Mouse (Mus musculus) forebrain, embryonic 14.5 days (tissue): ENCODE measurements around the gene Evc. TPM values are rescaled to one million over a fixed set of nuclear protein-coding genes. Genes with fewer than 3 reads are reported as not detected.
A peak's percentile ranks its signal among the peaks of the same experiment; 100 is the strongest.

ENCODE experiments used
- ATAC-seq: fragments of 200-750 bp; cut with Nextera tagmentation; 2 replicates; pipeline ENCODE4 v1.8.0; 2017; ENCODE audit warnings: mild to moderate bottlenecking, moderate library complexity
- DNase-seq: peaks from one replicate; pipeline ENCODE4 v3.0.0-alpha.2; 2015; ENCODE audit warnings: low spot score
- H3K27ac ChIP-seq: fragments of 300-500 bp; sonication (generic); 2 replicates; pipeline ENCODE4 v1.5.1; 2014; ENCODE audit warnings: low read depth, mild to moderate bottlenecking, control low read depth, low read length, moderate library complexity
- H3K27me3 ChIP-seq: fragments of 300-500 bp; sonication (generic); replicated peaks from 2 replicates; pipeline ENCODE4 v1.6.1; 2014; ENCODE audit warnings: low read length, control low read depth, mixed read lengths; ENCODE audit not compliant: control insufficient read depth, insufficient read depth
- H3K36me3 ChIP-seq: fragments of 300-500 bp; sonication (generic); 2 replicates; pipeline ENCODE4 v1.6.1; 2014; ENCODE audit warnings: low read length, control low read depth; ENCODE audit not compliant: control insufficient read depth, insufficient read depth
- H3K4me1 ChIP-seq: fragments of 300-500 bp; sonication (generic); 2 replicates; pipeline ENCODE4 v1.6.1; 2014; ENCODE audit warnings: antibody characterized with exemption, low read length, control low read depth; ENCODE audit not compliant: control insufficient read depth, insufficient read depth
- H3K4me2 ChIP-seq: fragments of 300-500 bp; sonication (generic); 2 replicates; pipeline ENCODE4 v1.6.1; 2014; ENCODE audit warnings: mild to moderate bottlenecking, control low read depth, low read length
- H3K4me3 ChIP-seq: fragments of 300-500 bp; sonication (generic); 2 replicates; pipeline ENCODE4 v1.5.1; 2014; ENCODE audit warnings: low read depth, low read length, control low read depth
- H3K9ac ChIP-seq: fragments of 300-500 bp; sonication (generic); 2 replicates; pipeline ENCODE4 v1.6.1; 2014; ENCODE audit warnings: mild to moderate bottlenecking, low read length, control low read depth, moderate library complexity
- H3K9me3 ChIP-seq: fragments of 300-500 bp; sonication (generic); replicated peaks from 2 replicates; pipeline ENCODE4 v1.6.1; 2016; ENCODE audit warnings: low read length, control low read depth, mixed read lengths; ENCODE audit not compliant: control insufficient read depth
- WGBS: fragments of 180-500 bp; shearing (Covaris S2); extraction: QIAGEN DNeasy Blood & Tissue Kit; methylation state at CpG from one replicate; pipeline ENCODE4 v1.1.7; 2014; 5-methylcytosine and 5-hydroxymethylcytosine counted together
- polyA plus RNA-seq: library from polyadenylated mRNA; unstranded; fragments of >200 nt; fragmentation: Nextera tagmentation; extraction: Ambion mirVana; gene quantifications from 2 replicates; pipeline ENCODE4 v1.2.1, GENCODE M21; 2014

Gene Evc
- polyA plus RNA-seq, 1 experiment from 2014 or later, result 4.3 TPM

- H3K9me3 ChIP-seq, result no peaks in the 10 kb centered on the region
- no peak overlapping the region for H3K27ac ChIP-seq
- H3K9ac ChIP-seq, result no peak overlapping the region
- no peak overlapping the region for H3K4me3 ChIP-seq
- no peaks in the 10 kb centered on the region for H3K27me3 ChIP-seq
- H3K4me1 ChIP-seq, result no peaks in the 10 kb centered on the region
- no peak overlapping the region for H3K4me2 ChIP-seq
- peak; percentile 42 for ATAC-seq
- peak; percentile 79 for DNase-seq
- peaks cover 83% of the 10 kb centered on the region for H3K36me3 ChIP-seq
- WGBS, result 18% methylated on average over 3 of the region's 3 CpGs
Observed at GRCm38 (mm10) chr5:37289236-37289635, 47.5 kb downstream of the Evc start.

GRCm38 (mm10) chr5:37288374-37288773 lies 48.3 kb downstream of the Evc start:
- Histone ChIP-seq H3K36me3 (peaks cover 91% of the 10 kb centered on the region), H3K9me3 (no peaks in the 10 kb centered on the region), H3K27me3 (no peaks in the 10 kb centered on the region), H3K4me3 (no peak overlapping the region), H3K4me2 (no peak overlapping the region), H3K27ac (no peak overlapping the region), H3K4me1 (no peaks in the 10 kb centered on the region), H3K9ac (no peak overlapping the region)
- ATAC-seq, result peak; percentile 45; the same call in 1 of the 2 replicates
- 75% methylated on average over 3 of the region's 3 CpGs for WGBS
- peak; percentile 62 for DNase-seq

GRCm38 (mm10) chr5:37281021-37281420 lies 55.7 kb downstream of the Evc start:
- Histone ChIP-seq H3K36me3 (peaks cover 91% of the 10 kb centered on the region), H3K9ac (no peak overlapping the region), H3K9me3 (no peaks in the 10 kb centered on the region), H3K27ac (no peak overlapping the region), H3K4me2 (no peak overlapping the region), H3K4me3 (no peak overlapping the region), H3K27me3 (no peaks in the 10 kb centered on the region), H3K4me1 (no peaks in the 10 kb centered on the region)
- DNase-seq (no peak), ATAC-seq (no peak)
- WGBS, result 94% methylated on average over 11 of the region's 11 CpGs

- 86% methylated on average over 6 of the region's 6 CpGs for WGBS
- no peaks in the 10 kb centered on the region for H3K4me1 ChIP-seq
- no peaks in the 10 kb centered on the region for H3K27me3 ChIP-seq
- no peaks in the 10 kb centered on the region for H3K9me3 ChIP-seq
- H3K9ac ChIP-seq, result no peak overlapping the region
- DNase-seq, result no peak
- H3K36me3 ChIP-seq, result peaks cover 34% of the 10 kb centered on the region
- no peak overlapping the region for H3K4me2 ChIP-seq
- ATAC-seq, result no peak
- no peak overlapping the region for H3K4me3 ChIP-seq
- no peak overlapping the region for H3K27ac ChIP-seq
Observed at GRCm38 (mm10) chr5:37263816-37264215, 72.9 kb downstream of the Evc start.

- H3K4me2 ChIP-seq, result no peak overlapping the region
- H3K36me3 ChIP-seq, result peaks cover 16% of the 10 kb centered on the region
- H3K27ac ChIP-seq, result no peak overlapping the region
- H3K4me3 ChIP-seq, result no peak overlapping the region
- no peaks in the 10 kb centered on the region for H3K9me3 ChIP-seq
- no peaks in the 10 kb centered on the region for H3K27me3 ChIP-seq
- WGBS, result 62% methylated on average over 5 of the region's 5 CpGs
- ATAC-seq (peak; percentile 57), DNase-seq (peak; percentile 47)
- H3K9ac ChIP-seq, result no peak overlapping the region
- peaks cover 11% of the 10 kb centered on the region for H3K4me1 ChIP-seq
Observed at GRCm38 (mm10) chr5:37261734-37262133, 75.0 kb downstream of the Evc start.

- Histone ChIP-seq H3K4me2 (no peak overlapping the region), H3K36me3 (peaks cover 12% of the 10 kb centered on the region; the same call in 1 of the 2 replicates), H3K4me3 (no peak overlapping the region), H3K9ac (no peak overlapping the region), H3K9me3 (no peaks in the 10 kb centered on the region), H3K27me3 (no peaks in the 10 kb centered on the region), H3K27ac (0 out of 2 replicates have a peak overlapping the region, but pooled peaks have one; percentile 21), H3K4me1 (peaks cover 28% of the 10 kb centered on the region)
- WGBS, result 63% methylated on average over 5 of the region's 5 CpGs
- ATAC-seq (no peak), DNase-seq (no peak)
Observed at GRCm38 (mm10) chr5:37257243-37257642, 79.5 kb downstream of the Evc start.

GRCm38 (mm10) chr5:37256823-37257222 lies 79.9 kb downstream of the Evc start:
- H3K9ac ChIP-seq, result no peak overlapping the region
- 0 out of 2 replicates have a peak overlapping the region, but pooled peaks have one; percentile 21 for H3K27ac ChIP-seq
- peaks cover 28% of the 10 kb centered on the region for H3K4me1 ChIP-seq
- H3K4me2 ChIP-seq, result no peak overlapping the region
- H3K27me3 ChIP-seq, result no peaks in the 10 kb centered on the region
- 76% methylated on average over 7 of the region's 7 CpGs for whole genome bisulfite sequencing
- peaks cover 12% of the 10 kb centered on the region; the same call in 1 of the 2 replicates for H3K36me3 ChIP-seq
- ATAC-seq (no peak), DNase-seq (no peak)
- no peaks in the 10 kb centered on the region for H3K9me3 ChIP-seq
- H3K4me3 ChIP-seq, result no peak overlapping the region

GRCm38 (mm10) chr5:37254523-37254922 lies 82.2 kb downstream of the Evc start:
- peaks cover 31% of the 10 kb centered on the region for H3K4me1 ChIP-seq
- ATAC-seq, result no peak
- no peaks in the 10 kb centered on the region for H3K27me3 ChIP-seq
- 81% methylated on average over 4 of the region's 4 CpGs for WGBS
- DNase-seq, result peak; percentile 20
- no peaks in the 10 kb centered on the region for H3K9me3 ChIP-seq
- no peak overlapping the region for H3K4me2 ChIP-seq
- no peak overlapping the region for H3K9ac ChIP-seq
- H3K4me3 ChIP-seq, result no peak overlapping the region
- H3K36me3 ChIP-seq, result peaks cover 16% of the 10 kb centered on the region
- no peak overlapping the region for H3K27ac ChIP-seq

GRCm38 (mm10) chr5:37252101-37252804 lies 84.4 kb downstream of the Evc start:
- peaks cover 16% of the 10 kb centered on the region for H3K36me3 ChIP-seq
- DNase-seq (no peak), ATAC-seq (no peak)
- H3K4me2 ChIP-seq, result no peak overlapping the region
- no peaks in the 10 kb centered on the region for H3K9me3 ChIP-seq
- WGBS, result 85% methylated on average over 9 of the region's 9 CpGs
- no peak overlapping the region for H3K9ac ChIP-seq
- H3K27me3 ChIP-seq, result no peaks in the 10 kb centered on the region
- H3K4me1 ChIP-seq, result peaks cover 45% of the 10 kb centered on the region
- H3K4me3 ChIP-seq, result no peak overlapping the region
- H3K27ac ChIP-seq, result no peak overlapping the region
